Mouse (Mus musculus) heart, postnatal 14 days (tissue): ENCODE data around the gene Itga3. TPM values are rescaled to one million over a fixed set of nuclear protein-coding genes. Genes with fewer than 3 reads are reported as not detected.

Experiments used
- DNase-seq, 2 experiments: peaks; one replicate each; pipeline ENCODE4 v3.0.0; 2021 to 2022
- intact Hi-C: fragments of 180-260 bp; cut with DNase I; formaldehyde crosslinking; loops from one replicate; pipeline ENCODE4 v1.15.1; 2025
- total RNA-seq, 2 experiments: library from RNA; stranded (reverse); gene quantifications; 2 replicates each; pipeline ENCODE4 v1.2.3; 2021

The Itga3 gene
- total RNA-seq, 2 experiments from 2014 or later = 13.5 to 15.6 TPM

DNA sequence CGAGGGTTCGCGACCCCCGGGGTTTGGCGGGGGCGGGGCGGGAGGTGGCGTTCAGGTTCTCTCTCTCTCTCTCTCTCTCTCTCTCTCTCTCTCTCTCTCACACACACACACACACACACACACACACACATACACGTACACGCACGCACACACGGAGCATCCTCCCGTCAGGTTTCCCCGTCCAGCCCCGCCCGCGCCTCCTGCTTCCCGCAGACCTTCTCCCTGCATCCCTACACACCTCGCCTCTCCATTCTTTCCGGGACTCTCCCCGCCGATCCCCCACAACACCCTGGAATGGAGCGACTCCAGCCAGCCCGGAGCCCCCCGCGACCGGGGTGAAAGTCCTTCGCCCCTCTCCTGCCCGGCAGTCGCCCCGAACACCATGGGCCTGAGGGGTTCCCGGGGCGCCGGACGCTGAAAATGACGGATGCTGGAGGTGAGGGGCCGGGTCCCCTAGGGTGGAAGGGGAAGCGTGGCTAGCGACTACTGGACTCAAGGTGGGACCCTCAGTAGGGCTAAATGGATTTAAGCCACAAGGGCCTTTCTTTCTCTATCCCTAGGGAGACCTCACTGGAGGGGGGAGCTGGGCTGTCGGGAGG lies 66.4 kb downstream of the Itga3 start:
- intact Hi-C loops = no loop called here
- DNase-seq = no peak

DNA sequence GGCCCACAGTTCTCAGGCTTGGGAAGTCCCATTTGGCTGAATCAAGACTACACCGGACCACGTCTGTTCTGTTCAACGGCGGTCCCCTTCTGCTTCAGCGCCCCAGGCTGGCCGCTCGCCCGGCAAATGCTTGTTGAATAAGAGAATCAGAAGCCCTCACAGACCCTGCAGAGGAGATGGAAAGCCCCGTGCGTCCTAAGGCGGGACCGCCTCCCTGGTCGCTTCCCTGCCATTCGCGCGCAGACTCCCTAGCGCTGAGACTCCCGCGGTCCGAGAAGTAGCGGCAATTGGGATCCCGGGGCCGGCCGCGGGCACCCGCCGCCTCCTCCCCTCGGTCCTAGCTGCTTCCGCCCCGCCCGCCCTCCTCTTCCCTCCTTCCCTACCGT lies 67.0 kb downstream of the Itga3 start, which contains the start of gene Samd14:
Samd14 (plus strand) TSS at position 251 of the 386 bp plus-strand sequence.
- DNase-seq = peak; percentile 65 to 74
- intact Hi-C loops = no loop called here

DNA sequence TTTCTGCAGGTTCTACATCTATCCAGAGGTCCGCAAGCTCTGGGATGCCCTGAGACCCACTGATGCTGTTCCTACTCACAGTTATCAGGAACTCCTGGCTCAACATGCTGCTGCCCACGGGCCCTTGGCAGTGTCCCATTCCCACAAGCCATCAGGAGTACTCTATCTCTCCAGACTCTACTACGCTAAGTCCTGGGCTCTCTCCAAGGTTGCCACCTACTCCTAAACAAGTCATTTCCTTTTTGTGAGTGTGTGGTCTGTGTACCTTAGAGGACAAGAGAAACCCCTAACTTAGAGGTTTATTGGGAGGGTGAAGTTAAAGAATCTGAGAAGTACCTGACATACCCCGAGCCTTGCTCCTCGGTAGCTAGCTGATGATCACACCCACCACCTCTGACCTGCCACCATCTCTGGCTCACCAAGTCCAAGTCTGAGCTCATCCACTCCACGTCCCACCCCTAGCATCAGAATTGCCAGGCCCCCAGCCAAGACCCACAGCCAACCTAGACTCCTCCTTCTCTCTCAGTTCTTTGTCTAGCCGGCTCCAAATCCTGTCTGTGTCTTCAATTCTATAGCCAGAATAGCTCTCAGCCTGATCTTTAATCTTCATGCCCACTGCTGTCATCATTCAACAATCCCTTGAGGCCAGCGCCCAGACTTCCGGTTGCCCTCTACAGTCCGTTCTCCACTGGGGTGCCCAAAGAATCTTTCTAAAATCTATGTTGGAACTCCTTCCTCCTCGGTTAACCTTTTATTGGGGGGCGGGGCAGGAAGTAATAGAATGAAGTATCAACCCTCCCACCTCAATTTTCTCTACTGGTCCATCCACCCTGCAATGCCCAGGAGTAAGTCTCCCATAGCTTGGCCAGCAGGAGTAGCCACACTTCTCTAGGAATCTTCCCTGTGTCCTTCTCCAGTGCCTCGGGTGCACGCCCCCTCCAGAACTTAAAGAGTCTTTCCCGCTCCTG lies 67.7 kb downstream of the Itga3 start:
- DNase-seq = no peak
- intact Hi-C loops = no loop called here

DNA sequence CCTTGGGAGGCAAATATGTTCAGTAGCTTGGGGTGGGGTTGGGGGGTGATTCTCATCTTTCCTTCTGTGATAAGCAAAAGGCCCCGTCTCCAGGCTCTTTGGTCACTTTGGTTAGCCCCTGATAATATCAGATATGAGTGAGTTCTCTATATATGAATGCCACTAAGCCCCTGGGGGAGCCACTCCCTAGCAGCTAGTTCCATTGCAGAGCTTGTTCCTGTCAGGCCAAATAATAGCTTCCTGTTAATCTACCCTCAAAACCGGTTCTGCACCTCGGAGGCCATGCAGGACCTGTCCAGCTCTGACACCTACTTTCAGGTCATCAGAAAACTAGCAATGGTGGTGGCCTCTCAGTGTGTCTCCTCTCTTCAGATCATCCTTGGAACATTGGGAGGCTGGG lies 69.2 kb downstream of the Itga3 start:
- DNase-seq = no peak
- intact Hi-C loops = no loop called here

DNA sequence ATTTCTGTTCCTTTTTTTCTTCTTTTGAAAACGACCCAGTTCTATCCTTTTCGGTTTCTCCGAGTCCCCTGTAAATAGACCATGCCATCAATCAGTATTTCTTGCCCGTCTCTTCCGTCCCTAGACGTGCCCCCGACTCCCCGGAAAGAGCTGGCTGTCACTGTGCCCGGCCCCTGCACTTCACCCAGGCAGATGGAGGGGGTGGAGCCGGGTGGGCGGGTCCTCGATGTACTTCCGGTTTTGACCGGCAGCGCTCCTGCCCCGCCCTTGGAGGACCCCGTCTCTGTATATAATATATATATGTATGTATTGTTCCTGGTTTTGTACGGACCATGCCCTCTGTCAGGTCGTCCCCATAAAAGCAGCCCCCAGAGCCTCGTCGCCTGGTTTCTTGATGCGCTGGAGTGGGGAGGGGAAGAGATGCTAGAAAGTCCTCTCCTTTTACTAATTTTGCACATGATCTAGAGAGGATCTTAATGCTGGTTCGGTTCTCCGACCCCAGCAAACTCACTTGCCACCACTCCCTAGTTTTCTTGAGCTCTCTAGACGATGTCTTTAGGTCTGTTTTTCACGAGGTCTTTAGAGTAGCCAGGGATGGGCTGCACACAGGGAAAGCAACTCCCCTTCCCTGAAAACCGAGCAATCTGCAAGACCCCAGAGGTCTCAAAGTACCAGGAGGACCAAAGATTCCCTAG lies 69.9 kb downstream of the Itga3 start:
- intact Hi-C loops = no loop called here
- peak; percentile 81 to 83 for DNase-seq

DNA sequence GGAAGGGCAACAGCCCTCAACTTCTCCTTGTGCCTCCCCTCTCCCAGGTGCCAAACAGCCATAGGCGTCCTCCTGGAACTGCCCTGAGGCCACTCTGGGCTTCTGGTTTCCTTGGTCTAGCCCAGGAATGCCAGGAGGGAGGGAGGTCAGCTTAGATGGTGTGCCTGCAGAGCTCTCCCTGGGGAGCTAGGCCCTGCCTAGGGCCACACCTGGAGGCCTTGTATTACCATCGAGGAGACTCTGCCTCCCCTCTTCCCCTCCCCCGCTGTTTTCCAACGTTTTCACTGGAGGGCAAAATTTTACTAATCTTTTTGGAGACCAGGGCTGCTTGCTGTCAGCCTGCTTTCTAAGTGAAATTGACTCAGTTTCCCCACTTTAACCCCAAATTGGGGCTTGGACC lies 70.6 kb downstream of the Itga3 start:
- DNase-seq = no peak
- intact Hi-C loops = no loop called here

DNA sequence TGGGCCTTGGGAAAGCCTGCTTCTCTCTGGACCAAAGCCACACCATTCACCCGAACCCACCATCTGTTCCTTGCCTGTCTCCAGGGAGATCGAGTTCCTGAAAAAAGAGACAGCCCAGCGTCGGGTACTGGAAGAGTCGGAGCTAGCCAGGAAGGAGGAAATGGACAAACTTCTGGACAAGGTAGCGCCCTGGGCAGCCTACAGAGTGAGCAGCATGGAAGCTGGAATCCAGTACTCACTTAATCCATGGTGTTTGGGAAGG lies 71.7 kb downstream of the Itga3 start:
- intact Hi-C loops = no loop called here
- no peak for DNase-seq

DNA sequence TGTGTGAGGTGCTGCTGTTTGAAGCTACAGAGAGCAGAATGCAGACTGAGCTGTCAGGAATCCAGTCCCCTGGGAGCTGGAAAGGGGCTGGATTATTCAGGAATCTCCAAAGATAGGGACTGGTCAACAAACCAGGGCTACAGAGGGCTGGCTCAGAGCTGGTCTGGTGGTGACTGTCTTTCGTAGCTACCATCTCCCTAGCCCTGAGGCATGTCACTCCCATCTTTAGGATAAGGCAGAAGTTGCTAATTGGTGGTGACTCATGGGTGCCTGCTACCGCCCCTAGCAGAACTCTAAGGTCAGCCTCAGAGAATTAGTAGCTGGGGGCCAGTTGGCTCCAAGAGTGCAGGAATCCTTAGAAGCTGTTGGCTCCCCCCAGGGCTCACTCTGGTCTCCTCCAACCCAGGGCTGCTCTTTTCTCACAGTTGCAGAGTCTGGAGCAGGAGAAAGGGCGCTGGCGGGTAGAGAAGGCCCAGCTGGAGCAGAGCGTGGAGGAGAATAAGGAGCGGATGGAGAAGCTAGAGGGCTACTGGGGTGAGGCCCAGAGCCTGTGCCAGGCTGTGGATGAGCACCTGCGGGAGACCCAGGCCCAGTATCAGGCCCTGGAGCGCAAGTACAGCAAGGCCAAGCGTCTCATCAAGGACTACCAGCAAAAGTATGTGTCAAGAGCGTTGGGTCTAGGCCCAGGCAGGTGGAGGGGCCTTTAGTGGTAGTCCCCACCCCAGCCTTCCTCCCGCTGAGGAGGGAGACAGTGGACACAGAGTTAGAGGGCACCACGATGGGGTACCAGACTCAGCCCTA lies 72.3 kb downstream of the Itga3 start:
- peak in 1 of 2 experiments; percentile 55 for DNase-seq
- intact Hi-C loops = no loop called here

DNA sequence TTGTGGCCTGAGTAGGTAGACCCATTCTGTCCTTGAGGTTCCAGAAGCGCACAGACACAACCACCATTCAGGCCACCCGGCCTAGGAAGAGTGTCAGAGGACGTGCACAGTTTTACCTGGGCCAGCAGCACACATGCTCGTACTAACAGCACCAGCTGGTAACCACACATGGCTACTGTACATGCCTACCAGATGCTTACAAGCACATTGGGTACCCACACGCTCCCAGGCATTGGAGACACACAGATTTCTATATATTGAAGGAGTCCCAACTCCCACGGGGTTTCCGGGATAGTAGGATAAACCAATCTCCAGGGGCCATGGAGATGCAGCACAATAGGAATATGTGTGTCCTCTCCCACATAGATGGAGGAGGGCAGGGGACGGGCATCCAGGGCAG lies 73.9 kb downstream of the Itga3 start:
- intact Hi-C loops = no loop called here
- no peak for DNase-seq

DNA sequence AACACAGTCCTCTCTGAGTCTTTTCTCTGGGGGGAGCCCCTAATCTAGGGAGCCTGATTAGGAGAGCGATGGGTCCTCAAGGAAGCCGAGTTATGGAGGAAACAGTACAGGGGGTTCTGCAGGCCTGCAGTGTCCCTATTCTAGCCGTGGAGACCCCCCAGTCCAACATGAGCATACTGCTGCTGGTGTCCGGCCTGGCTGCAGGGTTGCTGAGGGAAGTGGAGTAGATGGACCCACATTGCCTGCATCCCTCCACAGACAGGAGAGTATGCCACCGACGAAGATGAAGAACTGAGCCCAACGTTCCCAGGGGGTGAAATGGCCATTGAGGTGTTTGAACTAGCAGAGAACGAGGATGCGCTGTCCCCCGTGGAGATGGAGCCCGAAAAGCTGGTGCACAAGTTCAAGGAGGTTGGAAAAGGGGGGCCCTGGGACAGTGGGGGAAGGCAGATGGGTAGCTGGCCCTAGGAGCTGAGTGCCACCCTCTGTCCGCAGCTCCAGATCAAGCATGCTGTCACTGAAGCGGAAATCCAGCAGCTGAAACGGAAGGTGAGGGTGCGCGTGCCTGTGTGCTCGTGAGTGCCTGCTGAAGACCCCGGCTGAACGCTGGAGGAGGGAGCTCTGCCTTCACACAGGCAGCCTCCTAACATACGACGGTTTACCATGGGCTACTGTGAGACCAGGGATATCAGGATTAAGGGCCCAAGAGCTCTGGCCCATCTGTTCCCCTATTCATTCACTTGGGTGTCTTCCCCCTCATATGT lies 74.8 kb downstream of the Itga3 start:
- intact Hi-C loops = loop anchor here (1.0 to 2.0 kb wide), 2 partner anchors 22 to 63 kb away; no protein-coding TSS in a partner anchor
- no peak for DNase-seq

DNA sequence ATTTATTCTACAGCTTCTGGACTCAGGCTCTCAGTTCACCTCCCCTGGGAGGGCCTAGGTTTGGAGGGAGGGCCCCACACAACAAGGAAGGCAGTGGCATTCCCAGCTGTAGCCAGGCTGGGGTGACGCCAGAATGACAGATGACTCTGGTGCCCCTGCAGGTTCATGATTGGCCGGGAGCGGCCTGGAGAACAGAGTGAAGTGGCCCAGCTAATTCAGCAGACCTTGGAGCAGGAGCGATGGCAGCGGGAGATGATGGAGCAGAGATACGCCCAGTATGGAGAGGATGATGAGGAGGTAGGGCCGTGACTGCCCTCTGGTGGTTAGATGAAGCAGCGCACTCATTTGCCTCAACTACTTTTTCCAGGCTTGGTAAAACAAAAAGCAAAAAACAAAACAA lies 75.5 kb downstream of the Itga3 start:
- intact Hi-C loops = loop anchor here (1.0 to 2.0 kb wide), 2 partner anchors 22 to 62 kb away; no protein-coding TSS in a partner anchor
- peak; percentile 64 to 75 for DNase-seq

DNA sequence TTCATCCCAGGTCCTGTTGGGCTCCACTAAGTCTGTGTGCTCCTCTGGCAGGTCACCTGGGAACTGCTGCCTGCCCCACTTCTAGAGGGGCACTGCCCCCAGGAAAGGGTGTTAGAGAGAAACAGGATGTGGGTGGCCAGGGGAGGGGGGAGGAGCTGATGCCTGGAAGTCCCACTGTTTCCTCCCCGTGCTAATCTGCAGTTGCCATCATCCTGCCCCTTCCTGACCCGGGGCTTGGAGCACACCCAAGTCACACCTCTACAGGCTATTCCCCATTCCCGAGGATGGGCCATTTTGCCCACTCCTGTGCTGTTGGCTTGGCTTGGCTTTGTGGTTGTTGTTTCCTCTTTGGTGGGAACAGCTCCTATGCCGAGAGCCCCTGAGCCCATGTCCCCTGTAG lies 76.1 kb downstream of the Itga3 start:
- intact Hi-C loops = loop anchor here (2.0 kb wide), 1 partner anchor 62 kb away; no protein-coding TSS in a partner anchor
- DNase-seq = peak in 1 of 2 experiments; percentile 56

DNA sequence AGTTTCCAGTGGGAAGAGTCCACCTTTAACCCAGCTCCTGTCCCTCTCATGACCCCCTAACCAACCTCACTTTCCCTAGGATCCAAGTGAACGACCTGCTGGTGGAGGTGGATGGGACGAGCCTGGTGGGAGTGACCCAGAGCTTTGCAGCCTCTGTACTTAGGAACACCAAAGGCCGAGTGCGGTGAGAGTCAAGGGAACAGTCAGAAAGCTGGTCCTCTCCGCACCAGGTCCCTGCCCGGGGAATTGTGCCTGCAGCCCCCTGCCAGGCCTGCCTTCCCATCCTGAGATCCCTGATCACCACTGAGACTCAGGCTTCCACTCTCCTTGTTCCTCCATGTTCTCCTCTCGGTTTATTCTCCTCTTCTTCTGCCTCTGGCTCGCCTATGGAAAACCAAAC lies 76.5 kb downstream of the Itga3 start:
- intact Hi-C loops = loop anchor here (2.0 kb wide), 1 partner anchor 61 kb away; no protein-coding TSS in a partner anchor
- no peak for DNase-seq

DNA sequence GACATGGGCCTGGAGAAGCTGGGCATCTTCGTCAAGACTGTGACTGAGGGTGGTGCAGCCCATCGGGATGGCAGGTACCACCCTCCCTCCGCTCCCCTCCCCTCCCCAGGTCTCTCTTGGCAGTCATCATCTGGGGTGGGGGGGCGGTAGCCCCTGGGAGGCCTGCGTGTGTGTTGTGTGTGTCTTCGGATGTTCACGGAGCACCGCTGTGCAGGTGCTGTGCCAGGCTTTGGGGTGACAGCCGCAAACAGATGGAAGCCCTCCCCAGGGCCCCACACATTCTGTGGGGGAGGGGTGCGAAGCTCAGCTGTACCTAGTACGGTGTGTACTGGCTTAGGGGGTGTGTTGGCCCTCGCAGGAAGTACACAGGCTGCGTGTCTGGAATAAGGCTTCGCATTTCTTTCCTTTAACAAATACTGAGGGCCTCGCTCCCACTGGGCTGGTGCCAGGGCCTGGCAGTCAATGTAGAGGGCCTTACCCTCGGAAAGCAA lies 78.5 kb downstream of the Itga3 start:
- DNase-seq = peak in 1 of 2 experiments; percentile 32
- intact Hi-C loops = no loop called here

DNA sequence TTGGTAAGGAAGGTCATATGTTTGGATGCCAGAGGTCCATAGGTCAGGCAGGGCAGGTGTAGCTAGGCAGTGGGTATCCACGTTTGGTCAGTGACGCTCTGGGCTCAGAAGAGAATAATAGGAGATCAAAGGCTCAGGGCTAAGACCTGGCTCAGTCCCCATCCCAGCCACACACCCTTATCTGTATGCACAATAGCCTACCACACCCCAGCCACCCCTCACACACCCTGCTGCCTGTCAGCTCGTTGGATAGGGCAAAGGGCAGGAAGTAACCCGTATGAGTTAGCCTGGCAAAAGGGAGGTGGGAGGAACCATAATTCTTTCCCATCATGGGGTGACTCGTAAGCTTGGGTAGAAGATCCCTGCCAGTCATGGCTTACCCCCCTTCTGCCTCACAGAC lies 79.0 kb downstream of the Itga3 start:
- DNase-seq = no peak
- intact Hi-C loops = no loop called here

DNA sequence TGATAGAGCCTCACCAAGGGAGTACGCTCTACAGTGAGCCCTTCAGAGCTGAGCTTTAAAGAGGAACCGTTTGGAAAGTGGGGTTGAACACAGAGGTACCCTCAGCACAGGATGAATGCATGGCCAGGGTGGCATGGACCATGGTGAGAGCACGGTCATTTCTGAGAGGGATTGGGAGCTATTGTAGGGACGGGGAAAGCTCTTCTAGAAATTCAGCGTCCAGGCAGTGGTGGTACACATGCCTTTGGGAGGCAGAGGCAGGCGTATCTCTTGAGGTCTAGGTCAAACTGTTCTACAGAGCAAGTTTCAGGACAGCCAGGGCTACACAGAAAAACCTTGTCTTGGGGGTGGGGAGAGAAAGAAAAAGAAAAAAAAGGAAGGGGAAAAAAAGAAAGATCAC lies 79.6 kb downstream of the Itga3 start:
- intact Hi-C loops = no loop called here

DNA sequence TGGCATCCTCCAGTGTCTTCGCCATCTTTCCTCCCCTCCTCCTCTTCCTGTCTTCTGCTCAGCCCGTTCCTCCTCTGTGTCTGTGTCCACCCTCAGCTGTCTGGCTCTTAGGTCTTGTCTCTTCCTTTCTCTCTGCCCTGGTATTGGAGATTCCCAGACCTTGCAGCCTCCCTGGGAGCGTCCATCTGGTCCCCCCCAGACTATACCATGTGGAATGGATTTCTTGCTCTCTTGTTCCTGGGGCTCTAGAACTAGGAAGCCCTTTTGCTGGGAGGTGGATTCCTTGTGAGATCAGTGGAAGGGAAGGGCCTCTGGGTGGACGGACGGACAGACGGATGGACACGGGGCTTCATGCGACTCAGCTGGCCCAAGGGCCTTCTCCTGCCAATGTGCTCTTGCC lies 80.5 kb downstream of the Itga3 start:
- intact Hi-C loops = no loop called here
- DNase-seq = no peak

More for the DNA sequence above, 79.6 kb downstream of the Itga3 start:
- no peak for DNase-seq

DNA sequence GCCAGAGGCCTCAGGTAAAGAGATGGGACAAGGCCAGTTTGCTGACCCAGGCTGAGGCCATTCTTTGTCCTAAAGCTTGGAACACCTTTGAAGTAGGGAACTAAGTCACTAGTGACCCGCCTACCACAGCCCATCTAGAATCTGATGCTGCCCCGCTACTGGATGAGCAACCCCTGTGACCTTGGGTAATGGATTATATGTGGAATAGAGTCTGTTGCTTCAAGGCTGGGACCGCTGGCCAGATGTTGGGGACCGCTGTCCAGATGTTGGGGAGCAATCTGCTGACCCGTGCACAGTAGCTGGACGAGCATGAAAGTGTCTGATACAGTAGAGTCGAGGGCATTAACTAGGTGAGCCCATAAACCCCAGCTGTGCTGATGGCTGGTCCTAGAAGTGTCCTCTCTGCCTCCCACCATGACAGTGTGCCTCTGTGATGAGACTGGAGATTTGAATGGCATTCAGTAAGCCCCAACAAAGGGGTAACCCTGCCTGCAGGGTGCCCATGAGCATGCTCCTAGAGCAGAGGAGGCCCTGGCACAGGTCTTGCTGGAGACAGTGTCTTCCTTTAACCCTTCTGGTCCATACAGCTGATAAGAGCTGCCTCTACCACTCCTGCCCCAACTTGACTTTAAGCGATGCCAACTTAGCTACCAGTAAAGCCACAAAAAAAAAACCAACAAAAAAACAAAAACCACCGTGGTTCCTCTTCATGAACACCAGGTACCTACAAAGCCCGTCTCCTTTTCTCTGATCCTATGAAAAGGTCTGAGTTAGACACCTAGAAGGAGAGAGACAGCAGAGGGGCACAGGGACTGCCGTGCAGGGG lies 81.4 kb downstream of the Itga3 start:
- DNase-seq = no peak
- intact Hi-C loops = no loop called here
